Mouse (Mus musculus): Measurements from ENCODE around the gene Ly86. TPM values are rescaled to one million over a fixed set of nuclear protein-coding genes. Genes with fewer than 3 reads are reported as not detected.

Ly86 gene
- polyA plus RNA-seq, 1 experiment from 2014 or later, result 5.3 TPM

DNA sequence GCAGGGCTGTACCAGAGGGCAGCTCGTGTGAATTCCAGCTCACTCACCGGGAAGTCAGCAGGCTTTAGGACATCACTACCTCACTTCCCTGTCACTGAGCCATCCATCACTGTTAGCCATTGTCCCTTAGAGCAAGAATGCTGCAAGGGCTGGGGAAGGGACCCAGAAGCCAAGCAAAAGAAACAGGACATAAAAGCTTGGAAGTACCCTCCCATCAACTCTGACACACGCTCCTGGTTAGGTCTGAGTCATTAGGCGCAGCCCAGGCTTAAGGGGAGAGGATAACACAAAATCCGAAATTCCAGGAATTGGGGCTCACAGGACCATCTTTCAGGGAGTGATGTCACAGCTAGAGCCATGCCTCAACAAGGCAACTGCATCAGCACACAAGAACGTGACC lies 109.3 kb downstream of the Ly86 start:
- Histone ChIP-seq H3K4me3 (ENCODE audit: low read depth, low read length) (no peak overlapping the region), H3K4me2 (ENCODE audit: low read depth) (no peak overlapping the region), H3K9me3 (ENCODE audit: control insufficient read depth, low read length) (no peaks in the 10 kb centered on the region), H3K36me3 (ENCODE audit: control insufficient read depth, insufficient read depth, low read length) (no peaks in the 10 kb centered on the region), H3K27ac (ENCODE audit: low read depth, low read length) (no peak overlapping the region), H3K4me1 (ENCODE audit: control insufficient read depth, insufficient read depth, low read length) (no peaks in the 10 kb centered on the region), H3K9ac (ENCODE audit: low read length) (no peak overlapping the region), H3K27me3 (ENCODE audit: control insufficient read depth, insufficient read depth, low read length) (no peaks in the 10 kb centered on the region)
- 21% methylated on average over 6 of the region's 6 CpGs for WGBS
- DNase-seq (ENCODE audit: low spot score), result no peak
- no peak for ATAC-seq (ENCODE audit: insufficient read depth, low FRiP score, low TSS enrichment)

DNA sequence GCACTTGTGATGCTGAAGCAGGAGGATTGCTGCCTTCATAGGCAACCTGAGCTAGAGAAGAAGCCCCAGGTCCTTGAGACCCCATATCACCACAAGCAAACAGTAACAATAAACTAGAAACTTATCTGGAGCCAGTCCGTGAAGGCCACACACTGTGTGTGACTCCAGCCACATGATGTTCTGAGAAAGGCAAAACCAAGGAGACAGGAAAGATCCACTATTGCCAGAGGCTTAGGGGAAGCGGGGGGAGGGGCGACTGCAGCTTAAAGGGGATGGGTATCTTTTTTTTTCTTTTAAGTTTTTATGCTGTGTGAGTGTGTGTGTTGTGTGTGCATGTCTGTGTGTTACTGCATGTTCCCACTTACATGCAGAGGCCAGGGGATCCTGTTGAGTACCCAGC lies 110.6 kb downstream of the Ly86 start:
- Histone ChIP-seq H3K4me1 (ENCODE audit: control insufficient read depth, insufficient read depth, low read length) (no peaks in the 10 kb centered on the region), H3K9ac (ENCODE audit: low read length) (no peak overlapping the region), H3K27ac (ENCODE audit: low read depth, low read length) (no peak overlapping the region), H3K36me3 (ENCODE audit: control insufficient read depth, insufficient read depth, low read length) (no peaks in the 10 kb centered on the region), H3K4me3 (ENCODE audit: low read depth, low read length) (no peak overlapping the region), H3K4me2 (ENCODE audit: low read depth) (no peak overlapping the region), H3K9me3 (ENCODE audit: control insufficient read depth, low read length) (no peaks in the 10 kb centered on the region), H3K27me3 (ENCODE audit: control insufficient read depth, insufficient read depth, low read length) (no peaks in the 10 kb centered on the region)
- WGBS, result 68% methylated on average over 3 of the region's 3 CpGs
- no peak for ATAC-seq (ENCODE audit: insufficient read depth, low FRiP score, low TSS enrichment)
- DNase-seq (ENCODE audit: low spot score), result no peak

DNA sequence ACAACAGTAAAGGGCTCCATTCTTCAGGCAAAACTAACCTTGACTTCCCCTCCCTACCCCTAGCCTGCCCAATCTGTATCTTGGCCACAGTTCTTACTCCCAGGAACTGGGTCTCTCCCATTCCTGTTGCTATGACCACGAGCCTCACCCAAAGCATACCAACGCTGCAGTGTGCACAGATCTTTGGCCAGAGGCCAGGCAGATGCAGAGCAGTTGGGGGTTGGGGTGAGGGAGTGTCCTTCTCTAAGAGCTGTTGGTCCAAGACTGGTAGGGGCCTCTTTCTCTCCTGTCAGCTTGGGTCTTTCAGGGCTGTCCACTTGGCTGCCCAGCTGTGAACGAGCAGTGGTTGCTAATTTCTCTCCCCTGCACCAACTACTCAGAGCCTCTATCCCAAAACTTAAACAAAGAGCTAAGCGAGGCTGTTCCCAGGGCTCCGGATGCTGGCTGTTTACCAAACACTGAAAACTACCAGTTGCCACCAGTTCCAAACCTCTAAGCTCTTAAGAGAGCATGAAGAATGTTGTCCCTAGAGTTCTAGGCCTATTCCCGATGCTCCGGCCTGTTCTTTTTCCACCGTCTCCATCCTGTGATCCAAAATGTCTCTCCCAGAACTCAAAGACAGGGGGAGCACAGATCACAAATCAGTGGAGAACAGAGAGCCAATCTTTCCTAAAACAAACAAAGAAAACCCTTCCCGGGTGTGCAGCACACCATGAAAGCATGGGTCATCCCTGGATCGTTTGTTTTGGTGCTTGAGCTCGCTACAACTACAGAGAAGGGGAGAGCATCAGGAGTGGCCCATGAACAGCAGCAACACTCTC lies 112.2 kb downstream of the Ly86 start:
- no peak overlapping the region for H3K4me3 ChIP-seq (ENCODE audit: low read depth, low read length)
- H3K36me3 ChIP-seq (ENCODE audit: control insufficient read depth, insufficient read depth, low read length), result no peaks in the 10 kb centered on the region
- H3K27ac ChIP-seq (ENCODE audit: low read depth, low read length), result no peak overlapping the region
- no peak overlapping the region for H3K9ac ChIP-seq (ENCODE audit: low read length)
- H3K4me2 ChIP-seq (ENCODE audit: low read depth), result no peak overlapping the region
- no peaks in the 10 kb centered on the region for H3K27me3 ChIP-seq (ENCODE audit: control insufficient read depth, insufficient read depth, low read length)
- H3K9me3 ChIP-seq (ENCODE audit: control insufficient read depth, low read length), result no peaks in the 10 kb centered on the region
- no peak for DNase-seq (ENCODE audit: low spot score)
- 58% methylated on average over 11 of the region's 11 CpGs for WGBS
- no peaks in the 10 kb centered on the region for H3K4me1 ChIP-seq (ENCODE audit: control insufficient read depth, insufficient read depth, low read length)
- no peak for ATAC-seq (ENCODE audit: insufficient read depth, low FRiP score, low TSS enrichment)

DNA sequence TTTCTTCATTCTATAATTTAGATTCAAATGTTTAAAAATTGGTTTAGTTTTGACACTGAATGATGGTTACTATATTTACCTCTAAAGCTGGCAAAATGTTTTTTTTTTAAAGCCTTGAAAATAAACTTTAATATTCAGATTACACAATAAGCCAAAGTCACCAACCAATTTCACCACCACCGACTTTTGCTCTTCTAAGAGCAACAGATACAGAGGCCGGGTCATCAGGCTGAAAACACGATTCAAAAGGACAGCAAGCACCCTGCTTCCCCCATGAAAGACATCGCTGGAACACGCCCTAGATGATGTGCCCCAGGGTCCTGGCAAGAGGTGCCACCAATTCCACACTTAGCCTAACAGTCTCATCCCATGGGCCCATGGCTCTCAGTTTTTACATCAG lies 113.5 kb downstream of the Ly86 start:
- Histone ChIP-seq H3K4me1 (ENCODE audit: control insufficient read depth, insufficient read depth, low read length) (no peaks in the 10 kb centered on the region), H3K36me3 (ENCODE audit: control insufficient read depth, insufficient read depth, low read length) (no peaks in the 10 kb centered on the region), H3K27me3 (ENCODE audit: control insufficient read depth, insufficient read depth, low read length) (no peaks in the 10 kb centered on the region), H3K4me2 (ENCODE audit: low read depth) (no peak overlapping the region), H3K9ac (ENCODE audit: low read length) (no peak overlapping the region), H3K4me3 (ENCODE audit: low read depth, low read length) (no peak overlapping the region), H3K9me3 (ENCODE audit: control insufficient read depth, low read length) (no peaks in the 10 kb centered on the region), H3K27ac (ENCODE audit: low read depth, low read length) (no peak overlapping the region)
- no peak for ATAC-seq (ENCODE audit: insufficient read depth, low FRiP score, low TSS enrichment)
- DNase-seq (ENCODE audit: low spot score), result no peak
- WGBS, result 81% methylated on average over 5 of the region's 5 CpGs

DNA sequence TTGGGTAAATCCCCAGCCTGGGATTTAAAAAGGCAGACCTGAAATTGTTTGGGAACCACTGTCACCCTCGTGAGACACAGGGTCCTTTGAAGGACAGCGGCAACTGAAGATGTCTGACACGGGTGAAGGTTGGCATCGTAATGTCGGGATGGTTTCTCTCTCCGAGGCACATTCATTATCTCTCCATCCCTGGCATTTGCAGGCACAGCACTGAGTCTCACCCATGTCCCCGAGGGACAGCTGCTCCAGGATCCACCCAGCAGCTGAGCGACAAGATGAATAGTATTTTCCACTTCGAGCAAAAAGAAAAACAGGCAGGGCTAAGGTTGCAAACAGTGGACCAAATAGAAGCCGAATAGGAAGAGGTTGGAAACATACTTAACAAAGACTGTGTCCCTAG lies 114.0 kb downstream of the Ly86 start:
- no peaks in the 10 kb centered on the region for H3K36me3 ChIP-seq (ENCODE audit: control insufficient read depth, insufficient read depth, low read length)
- no peak overlapping the region for H3K4me2 ChIP-seq (ENCODE audit: low read depth)
- no peak overlapping the region for H3K4me3 ChIP-seq (ENCODE audit: low read depth, low read length)
- no peak overlapping the region for H3K27ac ChIP-seq (ENCODE audit: low read depth, low read length)
- DNase-seq (ENCODE audit: low spot score), result no peak
- WGBS, result 79% methylated on average over 10 of the region's 10 CpGs
- H3K9ac ChIP-seq (ENCODE audit: low read length), result no peak overlapping the region
- no peak for ATAC-seq (ENCODE audit: insufficient read depth, low FRiP score, low TSS enrichment)
- no peaks in the 10 kb centered on the region for H3K27me3 ChIP-seq (ENCODE audit: control insufficient read depth, insufficient read depth, low read length)
- H3K9me3 ChIP-seq (ENCODE audit: control insufficient read depth, low read length), result no peaks in the 10 kb centered on the region
- H3K4me1 ChIP-seq (ENCODE audit: control insufficient read depth, insufficient read depth, low read length), result no peaks in the 10 kb centered on the region

DNA sequence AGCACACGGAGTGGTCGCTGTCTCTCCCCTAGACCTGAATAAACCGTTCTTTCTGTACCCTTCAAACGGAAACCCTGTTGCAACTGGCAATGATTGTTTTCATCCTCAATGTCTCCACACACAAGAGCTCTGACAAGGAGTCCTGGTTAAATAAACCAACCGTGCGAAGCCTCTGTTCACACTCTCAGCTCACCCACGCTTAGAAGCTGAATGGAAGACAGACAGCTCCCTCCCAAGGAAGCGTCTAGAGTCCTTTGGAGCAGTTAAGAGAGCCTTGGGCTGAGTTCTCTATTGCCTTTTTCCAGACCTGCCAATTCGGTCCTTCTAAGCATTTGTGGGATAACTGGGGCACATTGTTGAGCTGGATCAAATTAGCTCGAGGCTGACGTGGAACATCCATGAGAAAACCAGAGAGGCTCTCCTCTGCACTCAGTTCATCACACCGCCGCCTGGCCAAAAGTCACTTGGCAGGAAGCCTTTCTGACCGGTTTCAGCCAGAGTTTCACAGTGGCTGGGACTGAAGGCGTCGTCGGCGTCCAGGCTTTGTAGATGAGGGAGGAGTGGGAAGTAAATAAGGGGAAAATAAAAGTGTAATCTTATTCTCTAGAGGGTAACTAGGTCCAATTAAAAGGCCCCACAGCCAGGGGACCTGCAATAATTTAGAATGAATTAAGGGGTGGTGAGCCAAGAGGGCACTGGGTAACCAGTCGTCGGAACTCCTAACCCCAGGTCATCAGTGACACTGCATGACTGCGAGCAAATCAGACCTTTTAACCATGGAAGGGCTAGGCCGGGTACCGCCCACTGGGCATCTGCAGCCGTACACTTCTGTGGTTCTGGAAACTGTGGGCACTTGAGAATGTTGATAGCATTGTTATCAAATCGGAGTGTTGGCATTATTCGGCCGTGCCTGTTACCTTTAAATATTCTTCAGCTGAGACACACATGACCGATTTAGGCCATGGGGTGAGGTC lies 115.2 kb downstream of the Ly86 start:
- WGBS, result 67% methylated on average over 28 of the region's 28 CpGs
- H3K27me3 ChIP-seq (ENCODE audit: control insufficient read depth, insufficient read depth, low read length), result no peaks in the 10 kb centered on the region

DNA sequence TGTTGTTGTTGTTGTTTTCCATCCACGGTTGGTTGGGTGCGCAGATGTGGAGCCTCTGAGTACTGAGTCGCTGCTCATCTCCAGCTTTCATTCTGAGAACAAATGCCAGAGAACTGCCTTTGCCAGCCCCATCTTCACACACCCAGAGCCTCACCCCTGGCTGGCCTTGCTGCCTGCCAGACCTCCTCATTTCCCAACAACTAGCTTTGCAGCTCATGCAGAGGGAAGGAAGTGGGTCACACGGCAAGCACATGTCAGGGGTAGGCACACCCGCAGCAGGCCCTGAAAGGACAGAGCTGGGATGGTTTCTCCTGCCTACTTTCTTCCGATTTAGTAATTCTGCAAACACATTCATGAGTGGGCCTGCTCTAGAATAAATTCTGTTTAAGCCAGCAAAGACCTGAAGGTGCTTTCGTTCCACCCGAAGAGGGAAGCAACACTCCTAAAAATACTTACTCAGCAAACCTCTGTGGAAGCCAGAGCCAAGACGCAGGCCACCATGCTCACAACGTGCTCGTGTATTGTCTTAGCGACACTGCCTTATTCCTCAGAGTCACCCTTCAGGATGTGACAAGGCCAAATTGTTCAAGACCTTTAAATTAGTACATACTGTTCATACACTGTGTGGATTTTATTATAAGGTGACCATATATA lies 117.2 kb downstream of the Ly86 start:
- no peaks in the 10 kb centered on the region for H3K36me3 ChIP-seq (ENCODE audit: control insufficient read depth, insufficient read depth, low read length)
- no peak for DNase-seq (ENCODE audit: low spot score)
- H3K27ac ChIP-seq (ENCODE audit: low read depth, low read length), result no peak overlapping the region
- 93% methylated on average over 12 of the region's 12 CpGs for WGBS
- no peaks in the 10 kb centered on the region for H3K9me3 ChIP-seq (ENCODE audit: control insufficient read depth, low read length)
- H3K9ac ChIP-seq (ENCODE audit: low read length), result no peak overlapping the region
- no peaks in the 10 kb centered on the region for H3K4me1 ChIP-seq (ENCODE audit: control insufficient read depth, insufficient read depth, low read length)
- H3K4me2 ChIP-seq (ENCODE audit: low read depth), result no peak overlapping the region
- H3K27me3 ChIP-seq (ENCODE audit: control insufficient read depth, insufficient read depth, low read length), result no peaks in the 10 kb centered on the region
- no peak for ATAC-seq (ENCODE audit: insufficient read depth, low FRiP score, low TSS enrichment)
- no peak overlapping the region for H3K4me3 ChIP-seq (ENCODE audit: low read depth, low read length)

More for the DNA sequence above, 115.2 kb downstream of the Ly86 start:
- ATAC-seq (ENCODE audit: insufficient read depth, low FRiP score, low TSS enrichment), result no peak
- Histone ChIP-seq H3K9me3 (ENCODE audit: control insufficient read depth, low read length) (no peaks in the 10 kb centered on the region), H3K27ac (ENCODE audit: low read depth, low read length) (no peak overlapping the region), H3K4me2 (ENCODE audit: low read depth) (no peak overlapping the region), H3K4me1 (ENCODE audit: control insufficient read depth, insufficient read depth, low read length) (no peaks in the 10 kb centered on the region), H3K4me3 (ENCODE audit: low read depth, low read length) (no peak overlapping the region), H3K9ac (ENCODE audit: low read length) (no peak overlapping the region), H3K36me3 (ENCODE audit: control insufficient read depth, insufficient read depth, low read length) (no peaks in the 10 kb centered on the region)
- no peak for DNase-seq (ENCODE audit: low spot score)

DNA sequence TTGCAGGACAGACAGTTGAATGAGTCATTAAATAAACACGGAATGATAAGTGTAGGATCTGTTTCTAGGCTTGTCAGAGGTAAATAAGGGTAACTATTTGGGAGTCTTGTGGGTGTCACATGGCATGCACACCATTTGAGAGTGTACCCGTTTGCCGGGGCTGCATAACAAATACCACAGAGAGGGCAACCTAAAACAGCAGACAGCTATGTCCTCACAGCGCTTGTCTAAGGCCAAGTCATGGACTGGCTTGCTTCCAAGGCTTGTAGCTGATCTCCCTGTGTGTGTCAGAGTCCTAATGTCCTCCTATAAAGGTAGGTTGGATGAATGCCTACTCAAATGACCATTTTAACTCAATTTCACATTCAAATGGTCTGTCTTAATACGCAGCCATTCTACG lies 120.7 kb downstream of the Ly86 start:
- Histone ChIP-seq H3K4me3 (ENCODE audit: low read depth, low read length) (no peak overlapping the region), H3K4me1 (ENCODE audit: control insufficient read depth, insufficient read depth, low read length) (no peaks in the 10 kb centered on the region; the same call in none of the 2 replicates), H3K36me3 (ENCODE audit: control insufficient read depth, insufficient read depth, low read length) (no peaks in the 10 kb centered on the region), H3K9me3 (ENCODE audit: control insufficient read depth, low read length) (no peaks in the 10 kb centered on the region), H3K9ac (ENCODE audit: low read length) (no peak overlapping the region), H3K27me3 (ENCODE audit: control insufficient read depth, insufficient read depth, low read length) (no peaks in the 10 kb centered on the region), H3K4me2 (ENCODE audit: low read depth) (no peak overlapping the region), H3K27ac (ENCODE audit: low read depth, low read length) (no peak overlapping the region)
- ATAC-seq (ENCODE audit: insufficient read depth, low FRiP score, low TSS enrichment), result no peak
- DNase-seq (ENCODE audit: low spot score), result no peak
- 85% methylated on average over 6 of the region's 6 CpGs for WGBS
